Mouse (Mus musculus): Measurements from ENCODE around the gene Mcl1.
"Not testable (repeated sequence)": the region's sequence is repeated elsewhere in the genome, so short reads cannot be mapped to it uniquely, and the experiment has no call there.

Mcl1 gene

GRCm38 (mm10) chr3:95658236-95658867 lies at the start of gene Mcl1:
Gene Mcl1, plus strand, starts transcription at chr3:95658788.
- peak; percentile 95 for DNase-seq

DNA sequence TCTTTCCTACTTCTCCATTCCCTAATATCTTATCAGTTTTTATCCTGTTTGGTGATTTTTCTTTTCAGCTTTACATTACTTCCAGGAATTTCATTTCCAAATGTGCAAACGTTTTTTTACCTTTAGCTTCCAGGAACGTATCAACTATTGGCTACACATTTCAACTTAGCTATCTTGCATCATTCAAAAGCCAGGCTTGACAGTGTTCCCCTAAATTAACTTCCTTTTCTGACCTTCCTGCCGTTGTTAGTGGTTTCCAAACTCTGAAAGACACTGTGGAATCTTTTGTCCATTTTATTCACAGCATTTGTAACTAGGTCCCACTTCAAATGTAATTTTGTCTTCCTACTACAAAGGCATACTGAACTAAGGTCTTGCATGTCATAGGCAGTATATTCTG lies 49.4 kb upstream of the Mcl1 start:
- DNase-seq, result no peak

DNA sequence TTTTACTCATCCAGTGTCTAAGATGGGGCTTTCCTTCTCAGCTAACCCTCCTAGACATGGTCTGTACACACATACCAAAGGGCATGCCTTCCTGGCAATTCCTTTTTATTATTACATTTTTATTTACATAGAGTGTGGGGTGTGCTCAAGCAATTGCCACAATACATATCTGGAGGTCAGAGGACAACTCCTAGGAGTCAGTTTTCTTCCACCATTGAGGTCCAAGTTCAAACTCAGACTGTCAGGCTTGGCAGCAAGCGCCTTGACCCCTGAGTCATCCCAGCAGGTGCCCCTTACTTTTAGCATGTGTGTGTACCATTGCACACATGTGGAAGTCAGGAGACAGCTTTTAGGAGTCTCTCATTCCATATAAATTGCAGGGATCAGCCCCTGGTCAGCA lies 44.6 kb upstream of the Mcl1 start:
- no peak for DNase-seq

DNA sequence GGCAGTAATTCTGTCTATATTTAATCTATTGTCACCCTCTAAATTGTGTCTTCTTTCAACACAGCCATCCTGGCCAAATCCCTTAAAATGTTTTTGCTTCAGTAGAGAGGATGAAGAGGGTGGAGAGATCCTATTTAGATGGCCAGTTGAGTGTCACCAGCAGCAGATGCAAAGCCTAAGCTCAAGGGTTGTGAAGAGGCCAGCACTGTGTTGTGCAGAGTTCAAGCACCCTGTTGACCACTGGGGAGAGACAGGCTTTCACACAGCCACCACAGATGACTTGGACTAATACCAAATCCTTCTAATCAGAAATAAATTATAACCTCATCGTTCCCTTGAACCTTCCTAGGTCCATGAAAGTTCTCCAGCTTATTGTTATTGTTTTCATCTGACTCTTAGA lies 40.1 kb upstream of the Mcl1 start:
- DNase-seq, result no peak

DNA sequence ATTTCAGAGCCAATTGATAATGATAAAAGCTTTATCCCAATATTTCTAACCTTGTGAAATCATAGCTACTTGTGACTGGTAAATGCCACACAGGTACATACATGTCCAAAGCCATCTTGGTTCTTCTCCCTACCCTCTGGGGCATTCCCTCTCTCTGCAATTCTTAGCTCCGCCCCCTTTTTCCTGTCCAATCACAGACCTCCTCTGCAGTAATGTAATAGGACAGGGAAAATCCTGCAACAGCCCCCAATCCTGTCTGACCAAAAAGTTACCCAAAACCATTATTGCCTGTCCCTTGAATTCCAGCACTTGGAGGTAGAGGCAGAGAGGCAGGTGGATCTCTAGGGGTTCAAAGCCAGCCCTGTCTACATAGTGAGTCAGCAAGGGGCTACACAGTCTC lies 37.3 kb upstream of the Mcl1 start:
- DNase-seq, result no peak

GRCm38 (mm10) chr3:95622421-95622820 lies 36.2 kb upstream of the Mcl1 start:
- not testable (repeated sequence) for DNase-seq

DNA sequence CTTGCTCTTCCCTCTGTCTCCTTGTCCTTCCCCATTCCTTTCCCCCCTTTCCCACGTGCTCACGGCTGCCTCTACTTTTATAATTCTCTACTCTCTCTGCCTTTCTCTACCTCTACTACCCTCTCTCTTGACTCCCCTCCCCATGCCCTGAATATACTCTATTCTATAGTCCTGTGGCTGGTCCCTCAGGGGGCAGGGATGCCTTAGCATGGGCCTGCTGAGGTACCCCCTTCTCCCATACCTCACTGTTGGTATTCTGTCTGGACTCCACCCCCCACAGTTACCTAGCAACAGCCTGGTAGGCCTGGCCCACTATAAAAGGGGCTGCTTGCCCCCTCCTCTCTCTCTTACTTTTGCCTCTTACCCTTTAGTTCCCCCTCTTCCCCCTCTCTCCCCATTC lies 35.0 kb upstream of the Mcl1 start:
- no peak for DNase-seq

DNA sequence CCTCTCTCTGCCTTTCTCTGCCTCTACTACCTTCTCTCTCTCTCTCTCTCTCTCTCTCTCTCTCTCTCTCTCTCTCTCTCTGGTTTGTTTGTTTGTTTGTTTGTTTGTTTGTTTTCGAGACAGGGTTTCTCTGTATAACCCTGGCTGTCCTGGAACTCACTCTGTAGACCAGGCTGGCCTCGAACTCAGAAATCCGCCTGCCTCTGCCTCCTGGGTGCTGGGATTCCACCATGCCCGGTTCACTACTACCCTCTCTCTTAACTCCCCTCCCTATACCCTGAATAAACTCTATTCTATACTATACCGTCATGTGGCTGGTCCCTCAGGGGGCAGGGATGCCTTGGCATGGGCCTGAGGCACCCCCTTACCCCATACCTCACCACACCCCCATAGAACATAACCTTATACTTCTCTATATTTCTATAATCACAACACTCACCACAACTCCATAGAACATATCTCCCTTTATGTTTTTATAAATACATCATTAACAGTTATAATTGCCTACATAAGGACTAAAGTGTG lies 34.5 kb upstream of the Mcl1 start:
- DNase-seq, result not testable (repeated sequence)

- DNase-seq, result peak; percentile 96
Measured at GRCm38 (mm10) chr3:95624628-95625503, 33.7 kb upstream of the Mcl1 start, which contains the start of gene Ensa. Gene Ensa, plus strand, starts transcription at chr3:95624993.

DNA sequence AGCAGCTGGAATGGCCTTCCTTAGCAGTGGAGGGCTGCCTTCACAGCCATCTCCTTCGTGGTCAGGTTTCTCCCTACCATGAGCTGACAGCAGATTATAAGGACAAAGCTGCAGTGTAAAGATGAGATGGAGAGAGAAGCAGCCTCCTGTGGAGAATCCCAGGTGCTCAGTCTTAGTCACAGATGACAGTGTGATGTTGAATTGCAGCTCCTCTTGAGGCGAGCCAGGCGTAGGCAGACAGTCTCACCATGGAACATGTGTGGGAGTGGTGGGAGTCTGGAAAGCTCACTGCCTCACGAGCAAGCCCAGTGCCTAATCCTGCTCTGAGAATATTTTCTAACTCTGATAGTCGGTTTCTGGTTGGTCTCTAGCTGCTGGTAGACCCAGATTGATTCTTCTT lies 30.8 kb upstream of the Mcl1 start:
- DNase-seq, result peak; percentile 53

DNA sequence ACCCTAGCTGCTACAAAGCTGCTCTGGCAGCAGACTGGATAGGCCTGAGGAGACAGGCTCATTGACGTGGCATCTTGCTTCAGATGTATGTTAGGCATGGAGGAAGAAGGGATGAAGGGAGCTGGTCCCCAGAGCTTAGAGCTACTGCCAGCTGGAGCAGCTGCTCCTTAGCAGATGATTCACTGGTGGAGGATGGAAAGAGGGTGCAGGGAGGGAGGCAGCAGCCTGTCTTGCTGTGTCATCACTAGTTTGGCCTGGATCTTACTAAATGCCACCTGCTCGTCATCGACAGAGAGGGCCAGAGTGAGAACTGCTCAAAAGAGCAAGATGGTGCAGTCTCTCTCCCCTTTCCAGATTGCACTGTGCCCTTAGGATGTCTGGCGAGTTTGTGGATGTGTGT lies 28.8 kb upstream of the Mcl1 start:
- peak; percentile 37 for DNase-seq

- no peak for DNase-seq
Measured at GRCm38 (mm10) chr3:95630856-95631255, 27.7 kb upstream of the Mcl1 start.

GRCm38 (mm10) chr3:95631304-95631703 lies 27.3 kb upstream of the Mcl1 start:
- DNase-seq, result no peak

GRCm38 (mm10) chr3:95632648-95633588 lies 25.7 kb upstream of the Mcl1 start:
- no peak for DNase-seq

- no peak for DNase-seq
Measured at GRCm38 (mm10) chr3:95635636-95636035, 23.0 kb upstream of the Mcl1 start.

GRCm38 (mm10) chr3:95636072-95636471 lies 22.5 kb upstream of the Mcl1 start:
- DNase-seq, result no peak

DNA sequence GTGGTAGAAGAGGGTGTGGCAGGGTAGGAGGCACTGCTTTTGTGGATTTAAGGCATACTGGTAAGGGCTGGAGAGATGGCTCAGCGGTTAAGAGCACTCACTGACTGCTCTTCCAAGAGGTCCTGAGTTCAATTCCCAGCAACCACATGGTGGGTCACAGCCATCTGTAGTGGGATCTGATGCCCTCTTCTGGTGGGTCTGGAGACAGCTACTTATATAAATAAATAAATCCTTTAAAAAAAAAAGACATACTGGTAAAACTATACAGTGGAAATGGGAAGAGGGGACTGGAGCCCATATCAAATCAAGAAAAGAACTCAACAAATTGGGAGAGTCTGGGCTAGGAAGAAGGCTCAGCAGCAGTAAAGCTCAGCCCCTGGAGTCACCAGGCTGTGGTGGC lies 18.9 kb upstream of the Mcl1 start:
- no peak for DNase-seq

- no peak for DNase-seq
Measured at GRCm38 (mm10) chr3:95643097-95643496, 15.5 kb upstream of the Mcl1 start.

- no peak for DNase-seq
Measured at GRCm38 (mm10) chr3:95645313-95646235, 13.0 kb upstream of the Mcl1 start.

GRCm38 (mm10) chr3:95648016-95648415 lies 10.6 kb upstream of the Mcl1 start:
- DNase-seq, result no peak

- DNase-seq, result no peak
Measured at GRCm38 (mm10) chr3:95650276-95651032, 8.1 kb upstream of the Mcl1 start.

Data from right cerebral cortex, postnatal 14 days (tissue).